Mouse (Mus musculus): ENCODE measurements around the gene Oprm1. TPM values are rescaled to one million over a fixed set of nuclear protein-coding genes. Genes with fewer than 3 reads are reported as not detected.

The Oprm1 gene
- polyA plus RNA-seq, 1 experiment from 2014 or later = not detected

DNA sequence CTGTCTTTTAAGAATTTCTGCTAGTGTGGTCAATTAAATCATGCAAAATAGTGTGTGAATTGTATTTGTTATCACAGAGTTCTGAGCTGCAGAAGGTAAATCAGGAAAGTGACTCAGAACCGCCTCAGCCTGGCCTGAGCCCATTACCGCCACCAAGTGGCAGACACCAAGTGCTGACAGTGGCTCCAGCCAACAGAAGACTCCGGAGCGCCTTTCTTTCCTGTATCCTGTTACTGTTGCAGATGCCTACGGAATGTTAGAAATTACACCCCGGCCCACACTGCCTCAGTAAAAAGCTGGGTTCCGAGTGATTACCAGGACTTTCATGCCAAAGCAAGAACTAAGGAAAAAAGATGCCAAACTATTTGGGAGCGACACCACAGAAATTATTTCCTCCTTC is 317.9 kb downstream of the Oprm1 start:
- peak overlapping the region; percentile 17; the same call in 1 of the 2 replicates for H3K9ac ChIP-seq (ENCODE audit: low read length)
- ATAC-seq (ENCODE audit: insufficient number of reproducible peaks, insufficient read depth, low FRiP score, low read depth) = peak; percentile 39; the same call in 1 of the 2 replicates
- no peaks in the 10 kb centered on the region for H3K9me3 ChIP-seq (ENCODE audit: control insufficient read depth, low read length)
- peak overlapping the region; percentile 36 for H3K4me2 ChIP-seq (ENCODE audit: low read length)
- no peaks in the 10 kb centered on the region for H3K4me1 ChIP-seq (ENCODE audit: control insufficient read depth in 2 of 2, insufficient read depth in 2 of 2, low read length in 2 of 2)
- H3K4me3 ChIP-seq (ENCODE audit: control insufficient read depth in 1 of 2, insufficient read depth in 1 of 2, low read depth in 1 of 2, low read length in 2 of 2) = no peak overlapping the region
- H3K27me3 ChIP-seq (ENCODE audit: control insufficient read depth, insufficient read depth, low read length) = no peaks in the 10 kb centered on the region
- no peak overlapping the region for H3K27ac ChIP-seq (replicated peaks in 1 of 2; ENCODE audit: control insufficient read depth in 1 of 2, insufficient read depth in 1 of 2, low read depth in 2 of 2, low read length in 2 of 2)
- no peaks in the 10 kb centered on the region for H3K36me3 ChIP-seq (ENCODE audit: control insufficient read depth, insufficient read depth, low read length)
- WGBS = 8% methylated on average over 8 of the region's 8 CpGs

GRCm38 (mm10) chr10:7076662-7077211 is 318.4 kb downstream of the Oprm1 start:
- no peaks in the 10 kb centered on the region for H3K4me1 ChIP-seq (ENCODE audit: control insufficient read depth in 2 of 2, insufficient read depth in 2 of 2, low read length in 2 of 2)
- 57% methylated on average over 7 of the region's 8 CpGs for WGBS
- H3K9ac ChIP-seq (ENCODE audit: low read length) = peak overlapping the region; percentile 17; the same call in 1 of the 2 replicates
- no peak overlapping the region for H3K4me3 ChIP-seq (ENCODE audit: control insufficient read depth in 1 of 2, insufficient read depth in 1 of 2, low read depth in 1 of 2, low read length in 2 of 2)
- no peaks in the 10 kb centered on the region for H3K36me3 ChIP-seq (ENCODE audit: control insufficient read depth, insufficient read depth, low read length)
- no peak for ATAC-seq (ENCODE audit: insufficient number of reproducible peaks, insufficient read depth, low FRiP score, low read depth)
- H3K27me3 ChIP-seq (ENCODE audit: control insufficient read depth, insufficient read depth, low read length) = no peaks in the 10 kb centered on the region
- H3K9me3 ChIP-seq (ENCODE audit: control insufficient read depth, low read length) = no peaks in the 10 kb centered on the region
- peak overlapping the region; percentile 36; the same call in 1 of the 2 replicates for H3K4me2 ChIP-seq (ENCODE audit: low read length)
- H3K27ac ChIP-seq (replicated peaks in 1 of 2; ENCODE audit: control insufficient read depth in 1 of 2, insufficient read depth in 1 of 2, low read depth in 2 of 2, low read length in 2 of 2) = no peak overlapping the region

GRCm38 (mm10) chr10:7077389-7077808 is 319.1 kb downstream of the Oprm1 start:
- Histone ChIP-seq H3K9ac (ENCODE audit: low read length) (no peak overlapping the region), H3K4me2 (ENCODE audit: low read length) (no peak overlapping the region), H3K4me3 (ENCODE audit: control insufficient read depth in 1 of 2, insufficient read depth in 1 of 2, low read depth in 1 of 2, low read length in 2 of 2) (no peak overlapping the region), H3K9me3 (ENCODE audit: control insufficient read depth, low read length) (no peaks in the 10 kb centered on the region), H3K36me3 (ENCODE audit: control insufficient read depth, insufficient read depth, low read length) (no peaks in the 10 kb centered on the region), H3K27ac (replicated peaks in 1 of 2; ENCODE audit: control insufficient read depth in 1 of 2, insufficient read depth in 1 of 2, low read depth in 2 of 2, low read length in 2 of 2) (no peak overlapping the region), H3K27me3 (ENCODE audit: control insufficient read depth, insufficient read depth, low read length) (no peaks in the 10 kb centered on the region), H3K4me1 (ENCODE audit: control insufficient read depth in 2 of 2, insufficient read depth in 2 of 2, low read length in 2 of 2) (no peaks in the 10 kb centered on the region)
- ATAC-seq (ENCODE audit: insufficient number of reproducible peaks, insufficient read depth, low FRiP score, low read depth) = no peak
- WGBS = 58% methylated on average over 7 of the region's 7 CpGs

- ATAC-seq (ENCODE audit: insufficient number of reproducible peaks, insufficient read depth, low FRiP score, low read depth) = no peak
- no peak overlapping the region for H3K4me3 ChIP-seq (ENCODE audit: control insufficient read depth in 1 of 2, insufficient read depth in 1 of 2, low read depth in 1 of 2, low read length in 2 of 2)
- H3K9me3 ChIP-seq (ENCODE audit: control insufficient read depth, low read length) = no peaks in the 10 kb centered on the region
- no peaks in the 10 kb centered on the region for H3K4me1 ChIP-seq (ENCODE audit: control insufficient read depth in 2 of 2, insufficient read depth in 2 of 2, low read length in 2 of 2)
- no peaks in the 10 kb centered on the region for H3K27me3 ChIP-seq (ENCODE audit: control insufficient read depth, insufficient read depth, low read length)
- 83% methylated on average over 1 of the region's 1 CpGs for WGBS
- H3K4me2 ChIP-seq (ENCODE audit: low read length) = no peak overlapping the region
- no peak overlapping the region for H3K27ac ChIP-seq (replicated peaks in 1 of 2; ENCODE audit: control insufficient read depth in 1 of 2, insufficient read depth in 1 of 2, low read depth in 2 of 2, low read length in 2 of 2)
- H3K9ac ChIP-seq (ENCODE audit: low read length) = no peak overlapping the region
- H3K36me3 ChIP-seq (ENCODE audit: control insufficient read depth, insufficient read depth, low read length) = no peaks in the 10 kb centered on the region
Measured at GRCm38 (mm10) chr10:7077971-7078370, 319.7 kb downstream of the Oprm1 start.

Other genes starting within 250 kb of the Oprm1 start
- gene Gm10945, start 3.3 kb downstream of the Oprm1 start, polyA plus RNA-seq (2014; fragmentation: Nextera tagmentation; extraction: Ambion mirVana) = not detected in 2 replicates

Measured in heart, embryonic 14.5 days (tissue).